Mouse (Mus musculus) limb, embryonic 14.5 days (tissue): ENCODE data around the gene Arhgef3. TPM values are rescaled to one million over a fixed set of nuclear protein-coding genes. Genes with fewer than 3 reads are reported as not detected.

Source experiments
- ATAC-seq: fragments of 200-750 bp; cut with Nextera tagmentation; 2 replicates; pipeline ENCODE4 v1.8.0; 2017; ENCODE audit warnings: low read depth, moderate number of reproducible peaks, moderate TSS enrichment; ENCODE audit not compliant: low FRiP score
- DNase-seq: peaks from one replicate; pipeline ENCODE4 v3.0.0-alpha.2; 2015; ENCODE audit warnings: low spot score
- H3K27ac ChIP-seq: fragments of 300-500 bp; sonication (generic); replicated peaks from 2 replicates; pipeline ENCODE4 v1.5.1; 2014; ENCODE audit warnings: low read depth, mild to moderate bottlenecking, low read length, moderate library complexity, mixed read lengths
- H3K27me3 ChIP-seq: fragments of 300-500 bp; sonication (generic); 2 replicates; pipeline ENCODE4 v1.6.1; 2014; ENCODE audit warnings: low read length, mixed read lengths; ENCODE audit not compliant: control insufficient read depth, insufficient read depth
- H3K36me3 ChIP-seq: fragments of 300-500 bp; sonication (generic); 2 replicates; pipeline ENCODE4 v1.6.1; 2014; ENCODE audit warnings: mild to moderate bottlenecking, low read length, moderate library complexity, mixed read lengths; ENCODE audit not compliant: control insufficient read depth, insufficient read depth
- H3K4me1 ChIP-seq: fragments of 300-500 bp; sonication (generic); 2 replicates; pipeline ENCODE4 v1.6.1; 2014; ENCODE audit warnings: antibody characterized with exemption, low read length, mixed read lengths; ENCODE audit not compliant: control insufficient read depth, insufficient read depth
- H3K4me2 ChIP-seq: fragments of 300-500 bp; sonication (generic); replicated peaks from 2 replicates; pipeline ENCODE4 v1.6.1; 2014; ENCODE audit warnings: low read depth, mild to moderate bottlenecking, low read length, moderate library complexity; ENCODE audit not compliant: severe bottlenecking
- H3K4me3 ChIP-seq: fragments of 300-500 bp; sonication (generic); replicated peaks from 2 replicates; pipeline ENCODE4 v1.5.1; 2014; ENCODE audit warnings: low read length
- H3K9ac ChIP-seq: fragments of 300-500 bp; sonication (generic); 2 replicates; pipeline ENCODE4 v1.6.1; 2014; ENCODE audit warnings: mild to moderate bottlenecking, low read depth, low read length, moderate library complexity; ENCODE audit not compliant: severe bottlenecking
- H3K9me3 ChIP-seq: fragments of 300-500 bp; sonication (generic); 2 replicates; pipeline ENCODE4 v1.6.1; 2016; ENCODE audit warnings: low read length; ENCODE audit not compliant: control insufficient read depth
- POLR2A ChIP-seq: fragments of 200-500 bp; IDR thresholded peaks from 2 replicates; pipeline ENCODE4 v1.8.0; 2012; ENCODE audit warnings: inconsistent platforms, mild to moderate bottlenecking, moderate library complexity, borderline replicate concordance; ENCODE audit not compliant: insufficient read depth, insufficient read length; ENCODE audit errors: extremely low read depth
- WGBS: fragments of 180-500 bp; shearing (Covaris S2); extraction: QIAGEN DNeasy Blood & Tissue Kit; methylation state at CpG from one replicate; pipeline ENCODE4 v1.1.7; 2014; 5-methylcytosine and 5-hydroxymethylcytosine counted together
- polyA plus RNA-seq, 2 experiments: library from polyadenylated mRNA; depleted of rRNA in 1 of 2; stranded (reverse) in 1 of 2; unstranded in 1 of 2; fragments of >200 nt; fragmentation: Nextera tagmentation in 1 of 2; extraction: Ambion mirVana in 1 of 2; gene quantifications; 2 replicates each; pipeline versions ENCODE4 v1.2.1 to v1.2.3; 2012 to 2014

The Arhgef3 gene
- polyA plus RNA-seq, 2 experiments = 14.3 to 22.5 TPM

- H3K4me1 ChIP-seq = peaks cover 40% of the 10 kb centered on the region
Measured at GRCm38 (mm10) chr14:27355937-27356336, 241.2 kb downstream of the Arhgef3 start.

GRCm38 (mm10) chr14:27357139-27357538 is 242.4 kb downstream of the Arhgef3 start:
- TF ChIP-seq POLR2A = no peak
- Histone ChIP-seq H3K4me3 (no peak overlapping the region), H3K27me3 (no peaks in the 10 kb centered on the region), H3K4me1 (peaks cover 35% of the 10 kb centered on the region), H3K9ac (no peak overlapping the region), H3K4me2 (no peak overlapping the region), H3K27ac (no peak overlapping the region), H3K36me3 (no peaks in the 10 kb centered on the region), H3K9me3 (no peaks in the 10 kb centered on the region)
- WGBS = 54% methylated on average over 6 of the region's 6 CpGs
- ATAC-seq = no peak
- DNase-seq = no peak

More at GRCm38 (mm10) chr14:27355937-27356336, 241.2 kb downstream of the Arhgef3 start:
- 80% methylated on average over 4 of the region's 4 CpGs for WGBS
- H3K9me3 ChIP-seq = no peaks in the 10 kb centered on the region
- no peaks in the 10 kb centered on the region for H3K27me3 ChIP-seq
- H3K36me3 ChIP-seq = no peaks in the 10 kb centered on the region
- H3K4me3 ChIP-seq = no peak overlapping the region
- ATAC-seq (no peak), DNase-seq (no peak)
- TF ChIP-seq POLR2A = no peak
- H3K9ac ChIP-seq = no peak overlapping the region
- no peak overlapping the region for H3K4me2 ChIP-seq
- H3K27ac ChIP-seq = no peak overlapping the region

- WGBS = 40% methylated on average over 6 of the region's 6 CpGs
- ATAC-seq = no peak
- Histone ChIP-seq H3K4me2 (no peak overlapping the region), H3K27ac (no peak overlapping the region), H3K9ac (no peak overlapping the region), H3K9me3 (no peaks in the 10 kb centered on the region), H3K27me3 (no peaks in the 10 kb centered on the region), H3K4me3 (no peak overlapping the region), H3K36me3 (no peaks in the 10 kb centered on the region), H3K4me1 (peaks cover 27% of the 10 kb centered on the region)
- TF ChIP-seq POLR2A = no peak
- DNase-seq = no peak
Measured at GRCm38 (mm10) chr14:27358202-27358601, 243.5 kb downstream of the Arhgef3 start.

- no peaks in the 10 kb centered on the region for H3K9me3 ChIP-seq
- peaks cover 26% of the 10 kb centered on the region for H3K4me1 ChIP-seq
- WGBS = 66% methylated on average over 7 of the region's 7 CpGs
- DNase-seq (no peak), ATAC-seq (no peak)
- TF ChIP-seq POLR2A = no peak
- no peaks in the 10 kb centered on the region for H3K27me3 ChIP-seq
- no peak overlapping the region for H3K27ac ChIP-seq
- no peak overlapping the region for H3K4me2 ChIP-seq
- H3K9ac ChIP-seq = no peak overlapping the region
- no peaks in the 10 kb centered on the region for H3K36me3 ChIP-seq
- H3K4me3 ChIP-seq = no peak overlapping the region
Measured at GRCm38 (mm10) chr14:27360849-27361248, 246.2 kb downstream of the Arhgef3 start.

GRCm38 (mm10) chr14:27361514-27361913 is 246.8 kb downstream of the Arhgef3 start:
- Histone ChIP-seq H3K36me3 (no peaks in the 10 kb centered on the region), H3K4me2 (no peak overlapping the region), H3K9ac (no peak overlapping the region), H3K4me1 (peaks cover 32% of the 10 kb centered on the region), H3K27ac (no peak overlapping the region), H3K27me3 (no peaks in the 10 kb centered on the region), H3K9me3 (no peaks in the 10 kb centered on the region), H3K4me3 (no peak overlapping the region)
- TF ChIP-seq POLR2A = no peak
- 63% methylated on average over 4 of the region's 4 CpGs for WGBS
- ATAC-seq (no peak), DNase-seq (no peak)
